Mouse (Mus musculus) adrenal gland, adult 2 months (tissue): ENCODE measurements at regions not wholly inside any gene's neighbourhood (a gene's known extent, or its start where the extent isn't known, plus 50 kb on each side); places are given as distances from the start of the nearest gene placed in this dataset.
A peak's percentile ranks its signal among the peaks of the same experiment; 100 is the strongest.

Experiments
- DNase-seq: peaks from one replicate; pipeline ENCODE4 v3.0.0; 2021

DNA sequence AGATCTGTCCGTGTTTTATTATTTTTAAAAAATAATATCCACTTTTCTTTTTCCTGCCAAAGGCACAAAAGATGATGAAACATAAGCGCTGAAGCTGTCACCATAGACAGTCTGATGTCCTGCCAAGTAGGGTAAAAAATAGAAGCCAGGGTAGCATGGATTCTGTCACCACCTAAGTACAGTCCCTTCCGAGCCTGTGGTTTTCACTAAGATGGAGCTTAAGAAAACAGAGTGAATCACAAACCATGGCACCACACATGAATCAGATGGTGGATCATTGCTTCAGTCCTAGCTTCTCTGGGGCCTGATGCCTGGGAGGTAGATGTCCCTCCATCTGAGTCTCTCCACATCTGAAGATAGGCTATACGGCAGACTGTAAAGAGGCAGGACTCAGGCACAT lies 55.9 kb upstream of the Fmod start:
- DNase-seq, result no peak

DNA sequence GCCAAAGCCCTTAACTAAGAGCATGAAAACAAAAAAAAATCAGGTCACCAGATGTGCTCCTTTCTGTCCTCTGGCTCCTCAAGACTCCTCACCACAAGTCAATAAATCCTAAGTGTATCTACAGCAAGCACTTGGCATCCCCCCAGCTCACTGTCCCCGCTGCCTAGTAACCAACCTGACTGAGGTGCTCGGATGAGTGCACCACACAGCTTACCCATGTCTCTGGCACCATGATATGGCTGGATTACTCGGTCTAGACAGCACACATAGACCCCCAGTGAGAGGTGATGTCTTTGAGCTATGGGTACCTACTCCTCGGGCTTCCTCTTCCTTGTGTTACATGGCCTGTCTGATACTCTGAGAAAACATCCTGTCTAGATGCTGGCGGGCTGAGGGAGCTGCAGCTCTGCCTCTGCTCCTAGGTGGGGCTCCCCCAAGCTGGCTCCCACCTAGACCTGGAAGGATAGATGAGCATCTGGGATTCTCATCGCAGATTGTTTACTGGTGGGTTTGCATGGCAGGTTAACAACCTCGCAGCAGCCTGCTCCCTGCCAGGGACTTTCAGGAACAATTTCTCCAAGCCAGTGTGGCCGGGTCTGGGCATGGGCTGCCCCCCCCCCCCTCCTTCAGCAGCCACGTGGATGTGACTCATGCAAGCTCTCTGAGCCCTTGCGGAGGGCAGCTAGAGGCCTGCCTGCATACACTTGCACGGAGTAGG lies 57.2 kb upstream of the Prelp start:
- DNase-seq, result peak; percentile 37

DNA sequence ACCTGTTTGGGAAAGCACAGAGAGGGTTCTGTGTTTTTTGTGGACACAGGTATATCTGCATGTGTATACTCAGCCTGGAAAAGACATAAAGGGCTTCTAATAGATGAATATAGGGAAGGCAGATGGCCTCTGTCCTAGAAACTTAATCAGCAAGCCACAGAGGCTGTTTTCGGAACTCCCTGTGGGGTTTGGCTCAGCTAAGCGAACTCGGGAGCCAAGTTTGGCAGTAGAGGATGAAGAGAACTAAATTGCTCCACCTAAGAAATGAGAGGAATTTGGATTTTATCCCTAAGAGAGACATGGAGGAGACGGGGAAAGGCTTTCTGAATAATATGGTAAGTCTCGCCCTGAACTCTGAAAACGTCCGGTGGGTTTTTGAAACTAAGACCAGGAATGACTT lies 56.0 kb upstream of the Prelp start:
- no peak for DNase-seq

DNA sequence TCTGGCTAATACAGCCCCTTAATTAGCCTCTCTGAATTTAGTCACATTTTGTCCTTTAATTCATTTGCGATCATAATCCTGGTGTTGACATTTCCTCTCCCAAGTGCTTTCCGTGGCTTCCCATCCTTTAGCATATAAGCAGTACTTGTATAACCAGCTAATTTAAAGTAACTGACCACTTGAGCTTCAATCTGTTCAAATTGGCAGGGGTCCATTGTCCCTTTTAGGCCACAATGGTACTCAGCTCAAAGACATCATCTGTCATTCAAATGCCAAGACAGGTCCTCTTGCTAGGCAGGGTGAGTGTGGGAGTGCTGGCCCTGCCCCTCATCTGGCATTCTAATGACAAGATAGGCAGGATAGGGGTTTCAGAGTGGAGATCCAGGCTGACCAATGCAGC lies 52.6 kb upstream of the Prelp start:
- no peak for DNase-seq

DNA sequence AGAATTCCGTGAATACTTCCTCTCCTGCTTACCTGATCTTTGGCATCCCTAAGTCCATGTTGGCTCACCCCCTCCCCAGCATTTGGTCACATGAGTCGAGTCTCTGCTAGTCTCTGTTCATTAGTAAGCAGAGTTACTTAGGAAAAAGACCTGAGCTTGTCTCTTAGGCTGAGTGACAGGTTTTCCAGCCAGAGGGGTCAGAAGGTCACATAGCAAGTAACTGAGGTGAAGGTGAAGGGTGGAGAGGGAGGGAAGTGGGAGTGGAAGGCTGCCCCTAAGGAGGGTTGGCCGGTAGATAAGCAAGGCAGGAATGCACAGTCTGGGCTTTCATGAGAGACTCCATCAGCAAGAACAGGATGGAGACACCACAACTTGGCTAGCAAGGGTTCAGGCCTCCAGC lies 50.1 kb upstream of the Prelp start:
- DNase-seq, result no peak
